Mouse (Mus musculus) neural tube, embryonic 11.5 days (tissue): ENCODE results near the gene Lmbr1l. TPM values are rescaled to one million over a fixed set of nuclear protein-coding genes. Genes with fewer than 3 reads are reported as not detected.

ENCODE experiments used
- ATAC-seq: fragments of 200-750 bp; cut with Nextera tagmentation; 2 replicates; pipeline ENCODE4 v1.8.0; 2017; ENCODE audit warnings: moderate number of reproducible peaks, mild to moderate bottlenecking, moderate TSS enrichment, moderate library complexity; ENCODE audit not compliant: insufficient read depth, low FRiP score, low TSS enrichment
- DNase-seq: peaks from one replicate; pipeline ENCODE4 v3.0.0-alpha.2; 2015; ENCODE audit warnings: low spot score
- H3K27ac ChIP-seq: fragments of 300-500 bp; sonication (generic); 2 replicates; pipeline ENCODE4 v1.5.1; 2014; ENCODE audit warnings: low read depth, mild to moderate bottlenecking, low read length
- H3K27me3 ChIP-seq: fragments of 300-500 bp; sonication (generic); 2 replicates; pipeline ENCODE4 v1.6.1; 2014; ENCODE audit warnings: mild to moderate bottlenecking, low read length, mixed read lengths; ENCODE audit not compliant: control insufficient read depth, insufficient read depth
- H3K36me3 ChIP-seq: fragments of 300-500 bp; sonication (generic); 2 replicates; pipeline ENCODE4 v1.6.1; 2014; ENCODE audit warnings: mild to moderate bottlenecking, low read length, moderate library complexity, mixed read lengths; ENCODE audit not compliant: control insufficient read depth, insufficient read depth
- H3K4me1 ChIP-seq: fragments of 300-500 bp; sonication (generic); 2 replicates; pipeline ENCODE4 v1.6.1; 2014; ENCODE audit warnings: low read length, mixed read lengths; ENCODE audit not compliant: control insufficient read depth, insufficient read depth
- H3K4me2 ChIP-seq: fragments of 300-500 bp; sonication (generic); 2 replicates; pipeline ENCODE4 v1.6.1; 2014; ENCODE audit warnings: low read depth, mild to moderate bottlenecking, moderate library complexity
- H3K4me3 ChIP-seq: fragments of 300-500 bp; sonication (generic); 2 replicates; pipeline ENCODE4 v1.5.1; 2014; ENCODE audit warnings: low read depth, low read length
- H3K9ac ChIP-seq: fragments of 300-500 bp; sonication (generic); 2 replicates; pipeline ENCODE4 v1.6.1; 2014; ENCODE audit warnings: mild to moderate bottlenecking, low read length
- H3K9me3 ChIP-seq: fragments of 300-500 bp; sonication (generic); 2 replicates; pipeline ENCODE4 v1.6.1; 2016; ENCODE audit warnings: low read length; ENCODE audit not compliant: control insufficient read depth
- WGBS: fragments of 180-500 bp; shearing (Covaris S2); extraction: QIAGEN DNeasy Blood & Tissue Kit; methylation state at CpG from one replicate; pipeline ENCODE4 v1.1.7; 2014; 5-methylcytosine and 5-hydroxymethylcytosine counted together
- polyA plus RNA-seq: library from polyadenylated mRNA; unstranded; fragments of >200 nt; fragmentation: Nextera tagmentation; extraction: Ambion mirVana; gene quantifications from 2 replicates; pipeline ENCODE4 v1.2.1, GENCODE M21; 2014

Lmbr1l gene
- polyA plus RNA-seq, 1 experiment from 2014 or later, result 8.9 TPM

GRCm38 (mm10) chr15:98886667-98887387 lies 31.2 kb downstream of the Lmbr1l start:
- WGBS, result 67% methylated on average over 8 of the region's 8 CpGs
- no peak for ATAC-seq
- no peaks in the 10 kb centered on the region for H3K9me3 ChIP-seq

GRCm38 (mm10) chr15:98884106-98884505 lies 33.9 kb downstream of the Lmbr1l start:
- DNase-seq (no peak), ATAC-seq (no peak)
- Histone ChIP-seq H3K4me3 (no peak overlapping the region), H3K9ac (no peak overlapping the region), H3K27ac (no peak overlapping the region), H3K27me3 (no peaks in the 10 kb centered on the region), H3K4me2 (no peak overlapping the region), H3K4me1 (peaks cover 6% of the 10 kb centered on the region; the same call in 1 of the 2 replicates), H3K9me3 (no peaks in the 10 kb centered on the region), H3K36me3 (no peaks in the 10 kb centered on the region)
- 85% methylated on average over 1 of the region's 1 CpGs for WGBS

More at GRCm38 (mm10) chr15:98886667-98887387, 31.2 kb downstream of the Lmbr1l start:
- H3K4me1 ChIP-seq, result no peaks in the 10 kb centered on the region
- no peak overlapping the region for H3K27ac ChIP-seq
- H3K9ac ChIP-seq, result no peak overlapping the region
- no peaks in the 10 kb centered on the region for H3K36me3 ChIP-seq
- no peak for DNase-seq
- no peak overlapping the region for H3K4me2 ChIP-seq
- peaks cover 7% of the 10 kb centered on the region; the same call in 1 of the 2 replicates for H3K27me3 ChIP-seq
- H3K4me3 ChIP-seq, result no peak overlapping the region

DNA sequence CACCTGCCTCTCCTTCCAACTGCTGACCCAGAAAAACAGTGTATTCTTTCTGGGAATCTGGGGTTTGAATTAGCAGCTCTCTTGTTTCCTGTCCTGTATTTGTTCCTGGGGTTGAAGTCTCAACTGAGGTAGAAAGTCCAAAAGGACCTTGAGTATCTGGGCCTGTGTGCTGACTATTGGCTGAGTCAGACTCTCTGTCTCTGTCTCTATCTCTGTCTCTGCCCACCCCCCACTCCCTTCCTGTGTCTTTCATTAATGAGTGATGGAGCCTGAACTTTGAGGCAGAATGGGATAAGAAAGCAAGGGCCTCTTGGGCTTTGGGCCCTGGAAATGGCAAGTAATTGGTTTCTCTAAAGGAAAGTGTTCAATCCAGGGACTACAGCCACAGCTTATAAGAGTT lies 34.4 kb downstream of the Lmbr1l start:
- no peak overlapping the region for H3K9ac ChIP-seq
- no peaks in the 10 kb centered on the region; the same call in 1 of the 2 replicates for H3K36me3 ChIP-seq
- ATAC-seq (no peak), DNase-seq (no peak)
- H3K27me3 ChIP-seq, result no peaks in the 10 kb centered on the region
- no peak overlapping the region for H3K4me3 ChIP-seq
- no peak overlapping the region for H3K27ac ChIP-seq
- H3K4me1 ChIP-seq, result peaks cover 6% of the 10 kb centered on the region; the same call in 1 of the 2 replicates
- H3K4me2 ChIP-seq, result no peak overlapping the region
- no peaks in the 10 kb centered on the region for H3K9me3 ChIP-seq

- no peaks in the 10 kb centered on the region for H3K9me3 ChIP-seq
- H3K27ac ChIP-seq, result no peak overlapping the region
- peak overlapping the region; percentile 87 for H3K4me2 ChIP-seq
- H3K4me1 ChIP-seq, result peaks cover 6% of the 10 kb centered on the region; the same call in 1 of the 2 replicates
- H3K4me3 ChIP-seq, result peak overlapping the region; percentile 6; the same call in 1 of the 2 replicates
- WGBS, result 14% methylated on average over 5 of the region's 5 CpGs
- H3K27me3 ChIP-seq, result no peaks in the 10 kb centered on the region
- peak; percentile 36 for ATAC-seq
- peak overlapping the region; percentile 24; the same call in 1 of the 2 replicates for H3K9ac ChIP-seq
- no peak for DNase-seq
- no peaks in the 10 kb centered on the region; the same call in 1 of the 2 replicates for H3K36me3 ChIP-seq
Observed at GRCm38 (mm10) chr15:98881656-98882008, 36.4 kb downstream of the Lmbr1l start.

DNA sequence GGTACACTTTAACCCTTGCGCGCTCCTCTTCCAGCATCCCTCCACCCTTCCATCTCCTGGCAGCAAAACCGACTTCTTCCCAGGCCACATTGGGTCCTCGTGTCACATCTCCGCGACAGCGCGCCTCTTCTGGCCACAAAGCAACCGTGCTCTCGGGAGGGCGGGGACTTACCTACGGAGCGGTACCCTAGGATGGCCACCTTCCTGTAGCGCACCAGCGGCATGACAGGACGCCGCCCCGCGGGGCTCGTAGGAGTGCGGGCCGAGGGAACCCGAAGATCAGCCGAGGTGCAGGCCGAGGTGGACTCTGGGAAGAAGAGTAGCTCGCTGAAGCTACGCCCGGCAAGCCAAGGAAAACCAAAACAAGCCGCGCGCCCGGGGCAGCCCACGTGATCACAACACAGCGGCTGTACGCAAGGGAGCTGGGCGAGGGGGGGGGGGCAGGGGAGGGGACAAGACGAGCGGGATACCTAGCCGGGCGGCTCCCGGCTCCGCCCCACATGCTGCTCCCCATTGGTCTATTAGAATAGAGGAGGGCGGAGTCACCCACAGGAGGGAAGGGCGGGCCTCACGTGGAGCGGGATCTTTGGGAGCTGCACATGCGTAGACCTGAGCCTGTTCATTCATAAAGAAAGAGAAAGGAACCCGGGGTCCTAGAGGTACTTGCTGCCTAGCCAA lies 36.9 kb downstream of the Lmbr1l start:
- peak overlapping the region; percentile 68 for H3K9ac ChIP-seq
- H3K27me3 ChIP-seq, result no peaks in the 10 kb centered on the region
- peak overlapping the region; percentile 67 for H3K4me3 ChIP-seq
- H3K9me3 ChIP-seq, result no peaks in the 10 kb centered on the region
- WGBS, result under 1% methylated on average over 46 of the region's 48 CpGs
- DNase-seq (peak; percentile 97), ATAC-seq (peak; percentile 96)
- peaks cover 6% of the 10 kb centered on the region; the same call in 1 of the 2 replicates for H3K4me1 ChIP-seq
- H3K4me2 ChIP-seq, result peak overlapping the region; percentile 87
- H3K27ac ChIP-seq, result peak overlapping the region; percentile 78
- H3K36me3 ChIP-seq, result no peaks in the 10 kb centered on the region; the same call in 1 of the 2 replicates

- Histone ChIP-seq H3K9me3 (no peaks in the 10 kb centered on the region), H3K36me3 (no peaks in the 10 kb centered on the region; the same call in 1 of the 2 replicates), H3K27me3 (no peaks in the 10 kb centered on the region), H3K4me3 (no peak overlapping the region), H3K4me1 (peaks cover 9% of the 10 kb centered on the region; the same call in 1 of the 2 replicates), H3K9ac (no peak overlapping the region), H3K27ac (no peak overlapping the region), H3K4me2 (no peak overlapping the region)
- ATAC-seq (no peak), DNase-seq (peak; percentile 66)
- 11% methylated on average over 3 of the region's 3 CpGs for WGBS
Observed at GRCm38 (mm10) chr15:98877331-98877730, 40.7 kb downstream of the Lmbr1l start.

GRCm38 (mm10) chr15:98871916-98872888 lies 45.8 kb downstream of the Lmbr1l start:
- peak; percentile 86 for ATAC-seq

More at GRCm38 (mm10) chr15:98871916-98872888, 45.8 kb downstream of the Lmbr1l start:
- Histone ChIP-seq H3K4me2 (peak overlapping the region; percentile 91), H3K27ac (peak overlapping the region; percentile 95), H3K9ac (peak overlapping the region; percentile 99), H3K4me1 (peaks cover 24% of the 10 kb centered on the region), H3K4me3 (peak overlapping the region; percentile 93), H3K9me3 (no peaks in the 10 kb centered on the region), H3K27me3 (no peaks in the 10 kb centered on the region), H3K36me3 (no peaks in the 10 kb centered on the region)
- 2% methylated on average over 49 of the region's 51 CpGs for WGBS
- DNase-seq, result peak; percentile 95
